Mouse (Mus musculus): ENCODE results near the gene Usp20. TPM values are rescaled to one million over a fixed set of nuclear protein-coding genes. Genes with fewer than 3 reads are reported as not detected.

The Usp20 gene
- total RNA-seq, 2 experiments from 2014 or later, result 55.6 to 56.6 TPM

- peak; percentile 40 to 54 for DNase-seq
- intact Hi-C loops (cut with DNase I), result loop anchor here (1.0 kb wide), 1 partner anchor 10 kb away; no protein-coding TSS in a partner anchor
These were observed 86.4 kb downstream of the Usp20 start for GRCm38 (mm10) chr2:31068246-31069113.

DNA sequence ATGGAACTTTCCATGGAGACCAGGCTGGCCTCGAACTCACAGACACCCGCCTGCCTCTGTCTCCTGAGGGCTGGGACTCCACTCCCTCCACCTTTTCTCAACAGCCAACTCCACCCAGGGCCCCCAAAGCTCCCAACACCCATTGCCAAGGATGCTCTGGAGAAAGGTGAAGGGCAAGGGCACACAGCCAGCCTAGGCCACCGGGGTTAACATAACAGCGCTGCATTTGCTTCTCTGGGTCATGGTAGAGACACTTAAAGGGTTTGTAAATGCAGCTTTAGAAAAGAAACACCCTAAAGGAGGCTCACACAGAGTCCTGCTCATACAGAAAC lies 87.0 kb downstream of the Usp20 start:
- intact Hi-C loops (cut with DNase I), result no loop called here
- no peak for DNase-seq

DNA sequence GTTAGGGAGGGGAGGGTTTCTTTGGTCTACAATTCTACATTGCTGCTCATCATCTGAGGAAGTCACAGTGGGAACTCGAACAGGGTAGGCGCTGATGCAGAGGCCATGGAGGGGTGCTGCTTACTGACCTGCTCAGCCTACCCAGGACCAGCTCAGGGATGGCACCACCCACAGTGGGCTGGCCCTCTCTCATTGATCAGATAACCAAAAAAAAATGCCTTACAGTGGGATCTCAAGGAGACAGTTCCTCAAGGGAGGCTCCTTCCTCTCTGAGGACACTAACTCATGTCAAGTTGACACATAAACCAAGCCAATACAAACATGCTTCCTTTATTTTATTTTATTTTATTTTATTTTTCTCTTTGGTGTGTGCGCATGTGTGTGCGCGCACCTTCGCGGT lies 87.4 kb downstream of the Usp20 start:
- DNase-seq, result no peak
- intact Hi-C loops (cut with DNase I), result no loop called here

Other genes with a start within 250 kb of the Usp20 start
- gene 1700001O22Rik, start 178.6 kb upstream of the Usp20 start, total RNA-seq (2021), result 1 to 10 TPM in 1 of 2 experiments, under 1 TPM in 1; 0.57 to 1.0 TPM
- 10 to 100 TPM; 30.0 to 34.5 TPM for gene Ntmt1, start 174.5 kb upstream of the Usp20 start, total RNA-seq (2021)
- 1 to 10 TPM; 7.9 to 9.0 TPM for gene Asb6, start 151.9 kb upstream of the Usp20 start, total RNA-seq (2021)
- 1 to 10 TPM in 1 of 2 experiments, under 1 TPM in 1; 0.80 to 1.2 TPM for gene Prrx2, start 147.3 kb upstream of the Usp20 start, total RNA-seq (2021)
- 1 to 10 TPM; 1.9 to 3.2 TPM for gene Ptges, start 52.4 kb upstream of the Usp20 start, total RNA-seq (2021)
- gene Tor1b, start 29.3 kb upstream of the Usp20 start, total RNA-seq (2021), result 10 to 100 TPM; 25.0 to 26.1 TPM
- gene Tor1a, start 14.3 kb upstream of the Usp20 start, total RNA-seq (2021), result 10 to 100 TPM; 13.5 to 13.9 TPM
- gene BC005624, start 78 bp upstream of the Usp20 start, total RNA-seq (2021), result 10 to 100 TPM; 18.4 to 18.7 TPM
- 10 to 100 TPM; 49.5 to 51.9 TPM for gene Fnbp1, start 159.7 kb downstream of the Usp20 start, total RNA-seq (2021)
- 10 to 100 TPM; 39.2 to 41.7 TPM for gene Gpr107, start 170.0 kb downstream of the Usp20 start, total RNA-seq (2021)